In the genomic region with DNA sequence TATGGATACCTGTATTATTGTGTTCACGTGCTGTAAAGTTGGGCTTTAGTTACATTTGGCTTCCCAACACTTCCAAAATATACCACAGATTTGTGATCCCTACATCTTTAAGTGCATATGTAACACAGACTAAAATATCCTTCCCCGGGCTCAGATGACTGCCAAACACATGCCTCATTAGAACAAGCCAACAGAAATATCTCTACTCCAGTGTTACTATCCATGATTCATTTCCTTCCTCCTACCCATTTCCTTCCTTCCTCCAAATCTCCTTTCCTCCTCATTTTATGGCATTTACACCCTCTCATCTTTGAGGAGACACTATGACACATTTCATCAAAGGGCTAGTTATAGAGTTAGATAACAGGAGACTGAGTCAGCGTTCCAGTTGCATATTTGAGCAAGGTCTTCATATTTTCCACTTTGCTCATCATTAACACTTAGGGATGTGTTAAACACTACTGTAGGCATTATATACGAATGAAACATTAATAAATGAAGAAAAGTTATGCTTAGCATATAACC, we compare ENCODE assay signal across 32 mouse cellular contexts.
DNase-seq lines count a peak whose midpoint lies in the region; ATAC-seq and TF ChIP-seq lines count a peak whose summit lies in the region.
"Had no signal": no experiment of that assay in that cellular context is flagged by ENCODE, and none has a peak within 500 bp of the region (broad histone marks: within the 10 kb centered on the region; RNA-seq: fewer than 3 reads in every experiment).

No protein-coding gene starts in this region.

- no peaks in the 10 kb centered on the region for H3K79me3 ChIP-seq in C2C12 (ENCODE audit: low read depth)

- H3K79me2 ChIP-seq in C2C12 (ENCODE audit: control insufficient read depth, insufficient read depth): no peaks in the 10 kb centered on the region

- 43% methylated on average over 4 of the region's 4 CpGs for WGBS in heart, postnatal 0 days
- 69% methylated on average over 4 of the region's 4 CpGs for WGBS in heart, embryonic 11.5 days (ENCODE audit: insufficient replicate concordance)
- 86% methylated on average over 4 of the region's 4 CpGs for WGBS in forebrain, embryonic 12.5 days

- ATAC-seq in heart, postnatal 0 days (ENCODE audit: insufficient read depth, low read depth): no peak
- ATAC-seq in heart, embryonic 11.5 days (replicated peaks; ENCODE audit: insufficient number of reproducible peaks, low FRiP score, low TSS enrichment): no peak
- no peak for ATAC-seq in forebrain, embryonic 12.5 days (ENCODE audit: low FRiP score)
- ATAC-seq: forebrain, postnatal 0 days; hindbrain, postnatal 0 days; intestine, embryonic 15.5 days had no signal

- no peak overlapping the region for H3K27ac ChIP-seq in heart, postnatal 0 days (ENCODE audit: low read depth)
- H3K27ac ChIP-seq in heart, embryonic 11.5 days (ENCODE audit: low read depth, low read length): no peak overlapping the region
- no peak overlapping the region for H3K27ac ChIP-seq in forebrain, embryonic 12.5 days
- H3K27ac ChIP-seq: embryonic facial prominence, embryonic 13.5 days; heart, embryonic 13.5 days; hindbrain, embryonic 12.5 days; hindbrain, postnatal 0 days; intestine, embryonic 15.5 days; kidney, postnatal 0 days; limb, embryonic 10.5 days; limb, embryonic 15.5 days; liver, embryonic 13.5 days; midbrain, embryonic 10.5 days; neural tube, embryonic 12.5 days had no signal

- no peak overlapping the region for H3K4me3 ChIP-seq in heart, postnatal 0 days (ENCODE audit: low read depth, low read length)
- no peak overlapping the region for H3K4me3 ChIP-seq in heart, embryonic 11.5 days (ENCODE audit: low read depth, low read length)
- H3K4me3 ChIP-seq in C2C12 (ENCODE audit: insufficient read depth, poor library complexity, severe bottlenecking): no peak overlapping the region
- H3K4me3 ChIP-seq in forebrain, embryonic 12.5 days (replicated peaks): no peak overlapping the region
- H3K4me3 ChIP-seq: embryonic facial prominence, embryonic 13.5 days; erythroblast, embryonic 14.5 days; heart, embryonic 13.5 days; hindbrain, embryonic 12.5 days; intestine, embryonic 15.5 days; limb, embryonic 10.5 days; limb, embryonic 15.5 days; liver, embryonic 13.5 days; midbrain, embryonic 10.5 days; myocyte; neural tube, embryonic 12.5 days had no signal

- peak; percentile 32 for DNase-seq in gastrocnemius, adult 18-20 months (ENCODE audit: low spot score)
- no peak for DNase-seq in gastrocnemius, postnatal 25 days
- peak; percentile 19 for DNase-seq in heart, postnatal 0 days (ENCODE audit: low spot score)
- DNase-seq in skeletal muscle tissue, adult 2 months (ENCODE audit: low read depth, low spot score): peak; percentile 23
- DNase-seq: adrenal gland, postnatal 10 days; B cell, adult 2 months; cerebellum, adult 18-20 months; cerebellum, postnatal 10 days; forebrain, postnatal 0 days; heart, postnatal 14 days; kidney, adult 2 months; layer of hippocampus, adult 9-11 months; liver, embryonic 13.5 days; lung, adult 18-20 months; lung, postnatal 14 days; thymus, postnatal 4 days had no signal

- H3K36me3 ChIP-seq in heart, postnatal 0 days (replicated peaks; ENCODE audit: control insufficient read depth, insufficient read depth, low read length): no peaks in the 10 kb centered on the region
- H3K36me3 ChIP-seq in heart, embryonic 11.5 days (ENCODE audit: control insufficient read depth, insufficient read depth, low read length): no peaks in the 10 kb centered on the region
- no peaks in the 10 kb centered on the region for H3K36me3 ChIP-seq in C2C12 (ENCODE audit: control insufficient read depth, insufficient read depth)
- H3K36me3 ChIP-seq in forebrain, embryonic 12.5 days (replicated peaks): no peaks in the 10 kb centered on the region
- H3K36me3 ChIP-seq: embryonic facial prominence, embryonic 13.5 days; heart, embryonic 13.5 days; hindbrain, embryonic 12.5 days; intestine, embryonic 15.5 days; limb, embryonic 10.5 days; limb, embryonic 15.5 days; liver, embryonic 13.5 days; midbrain, embryonic 10.5 days; neural tube, embryonic 12.5 days had no signal

- H3ac ChIP-seq in C2C12 (ENCODE audit: control insufficient read depth, insufficient read length, low read depth): no peak overlapping the region

- no peak for TF ChIP-seq EP300 in heart, postnatal 0 days (IDR thresholded peaks at IDR 0.05; ENCODE audit: low read depth)

- H3K9me3 ChIP-seq in heart, postnatal 0 days (replicated peaks; ENCODE audit: control insufficient read depth, low read length): no peaks in the 10 kb centered on the region
- no peaks in the 10 kb centered on the region for H3K9me3 ChIP-seq in heart, embryonic 11.5 days (replicated peaks; ENCODE audit: control insufficient read depth, low read length)
- H3K9me3 ChIP-seq in forebrain, embryonic 12.5 days: no peaks in the 10 kb centered on the region
- H3K9me3 ChIP-seq: embryonic facial prominence, embryonic 13.5 days; heart, embryonic 13.5 days; hindbrain, embryonic 12.5 days; intestine, embryonic 15.5 days; limb, embryonic 10.5 days; limb, embryonic 15.5 days; liver, embryonic 13.5 days; midbrain, embryonic 10.5 days; neural tube, embryonic 12.5 days had no signal

- H3K4me1 ChIP-seq in heart, postnatal 0 days (ENCODE audit: control insufficient read depth, insufficient read depth): peaks cover 4% of the 10 kb centered on the region; the same call in 1 of the 2 replicates
- H3K4me1 ChIP-seq in heart, embryonic 11.5 days (ENCODE audit: control insufficient read depth, insufficient read depth, low read length): no peaks in the 10 kb centered on the region
- no peaks in the 10 kb centered on the region for H3K4me1 ChIP-seq in forebrain, embryonic 12.5 days
- H3K4me1 ChIP-seq: embryonic facial prominence, embryonic 13.5 days; heart, embryonic 13.5 days; hindbrain, embryonic 12.5 days; intestine, embryonic 15.5 days; limb, embryonic 10.5 days; limb, embryonic 15.5 days; liver, embryonic 13.5 days; midbrain, embryonic 10.5 days; neural tube, embryonic 12.5 days had no signal

- no peak overlapping the region for H3K9ac ChIP-seq in heart, postnatal 0 days (replicated peaks; ENCODE audit: low read depth, low read length)
- no peak overlapping the region for H3K9ac ChIP-seq in heart, embryonic 11.5 days (ENCODE audit: low read depth, low read length)
- no peak overlapping the region for H3K9ac ChIP-seq in forebrain, embryonic 12.5 days
- H3K9ac ChIP-seq: embryonic facial prominence, embryonic 13.5 days; forebrain, postnatal 0 days; heart, embryonic 13.5 days; hindbrain, embryonic 12.5 days; intestine, embryonic 15.5 days; limb, embryonic 15.5 days; liver, embryonic 13.5 days; neural tube, embryonic 12.5 days had no signal

- no peak overlapping the region for H3K4me2 ChIP-seq in heart, postnatal 0 days (ENCODE audit: low read depth, low read length)
- H3K4me2 ChIP-seq in heart, embryonic 11.5 days: no peak overlapping the region
- H3K4me2 ChIP-seq in forebrain, embryonic 12.5 days: no peak overlapping the region
- H3K4me2 ChIP-seq: embryonic facial prominence, embryonic 13.5 days; heart, embryonic 13.5 days; hindbrain, embryonic 12.5 days; intestine, embryonic 15.5 days; limb, embryonic 15.5 days; liver, embryonic 13.5 days; neural tube, embryonic 12.5 days had no signal

- no peaks in the 10 kb centered on the region for H3K27me3 ChIP-seq in heart, postnatal 0 days (ENCODE audit: control insufficient read depth, insufficient read depth, low read length)
- H3K27me3 ChIP-seq in heart, embryonic 11.5 days (ENCODE audit: control insufficient read depth, insufficient read depth, low read length): no peaks in the 10 kb centered on the region
- H3K27me3 ChIP-seq in C2C12 (ENCODE audit: control insufficient read depth, insufficient read depth, insufficient read length): no peaks in the 10 kb centered on the region
- no peaks in the 10 kb centered on the region for H3K27me3 ChIP-seq in forebrain, embryonic 12.5 days
- H3K27me3 ChIP-seq: CH12.LX; embryonic facial prominence, embryonic 13.5 days; heart, embryonic 13.5 days; hindbrain, embryonic 12.5 days; intestine, embryonic 15.5 days; limb, embryonic 15.5 days; liver, embryonic 13.5 days; neural tube, embryonic 12.5 days had no signal

- TF ChIP-seq CTCF in heart, postnatal 0 days (IDR thresholded peaks at IDR 0.05; ENCODE audit: low read depth): no peak
- TF ChIP-seq CTCF in C2C12 (IDR thresholded peaks at IDR 0.05; ENCODE audit: control insufficient read depth, insufficient read depth, insufficient read length): no peak

TF ChIP-seq in C2C12, 6 proteins besides CTCF, POLR2A, EP300 and RAD21:
- TF ChIP-seq FOSL1 (IDR thresholded peaks at IDR 0.05; ENCODE audit: insufficient read depth, low read length, poor library complexity, severe bottlenecking) (peak; percentile 89), USF1 (IDR thresholded peaks at IDR 0.05; ENCODE audit: low read depth) (peak; percentile 38), MYOD1 (IDR thresholded peaks at IDR 0.05; ENCODE audit: control insufficient read depth, insufficient read length, low read depth) (no peak), MAX (IDR thresholded peaks at IDR 0.05) (no peak), CEBPB (IDR thresholded peaks at IDR 0.05; ENCODE audit: low read depth) (peak; percentile 41), MYOG (IDR thresholded peaks at IDR 0.05; ENCODE audit: control insufficient read depth, extremely low read depth, insufficient read length) (no peak)
